Mouse (Mus musculus) frontal cortex, adult 2 months (tissue): ENCODE data around the gene Htr1d. TPM values are rescaled to one million over a fixed set of nuclear protein-coding genes. Genes with fewer than 3 reads are reported as not detected.

Experiments
- DNase-seq, 2 experiments: peaks; one replicate each; pipeline ENCODE4 v3.0.0; 2022; ENCODE audit warnings: low spot score in 1 of 2; ENCODE audit errors: extremely low spot score in 1 of 2
- polyA plus RNA-seq: library from polyadenylated mRNA; depleted of rRNA; stranded (reverse); fragments of >200 nt; gene quantifications from 2 replicates; pipeline ENCODE4 v1.2.3, GENCODE M21; 2012

Gene Htr1d
- polyA plus RNA-seq, 1 experiment: 3.4 TPM

DNA sequence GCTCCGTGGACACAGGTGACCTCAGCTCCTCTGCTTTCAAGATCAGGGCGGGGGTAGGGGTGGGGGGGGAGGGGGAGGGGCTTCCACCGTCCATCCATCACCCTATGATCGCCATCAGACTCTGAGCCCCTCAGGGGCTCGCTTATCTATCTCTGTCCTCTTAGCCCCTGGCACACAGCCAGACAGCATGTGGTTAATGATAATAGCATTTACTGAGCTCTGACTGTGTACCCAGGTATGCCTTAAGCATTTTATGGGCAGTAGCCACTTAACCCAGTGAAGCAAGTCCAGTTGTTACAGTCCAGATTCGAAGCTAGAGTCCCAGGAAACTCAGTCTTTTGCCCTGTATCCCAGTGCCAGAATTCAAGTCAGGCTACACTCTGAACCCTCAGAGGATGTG lies 28.2 kb downstream of the Htr1d start:
- no peak for DNase-seq

- no peak for DNase-seq
Observed at GRCm38 (mm10) chr4:136452286-136452685, 29.0 kb downstream of the Htr1d start.

- no peak for DNase-seq
Observed at GRCm38 (mm10) chr4:136452792-136453191, 29.5 kb downstream of the Htr1d start.

GRCm38 (mm10) chr4:136454850-136455260 lies 31.5 kb downstream of the Htr1d start:
- DNase-seq: peak; percentile 41 to 91

DNA sequence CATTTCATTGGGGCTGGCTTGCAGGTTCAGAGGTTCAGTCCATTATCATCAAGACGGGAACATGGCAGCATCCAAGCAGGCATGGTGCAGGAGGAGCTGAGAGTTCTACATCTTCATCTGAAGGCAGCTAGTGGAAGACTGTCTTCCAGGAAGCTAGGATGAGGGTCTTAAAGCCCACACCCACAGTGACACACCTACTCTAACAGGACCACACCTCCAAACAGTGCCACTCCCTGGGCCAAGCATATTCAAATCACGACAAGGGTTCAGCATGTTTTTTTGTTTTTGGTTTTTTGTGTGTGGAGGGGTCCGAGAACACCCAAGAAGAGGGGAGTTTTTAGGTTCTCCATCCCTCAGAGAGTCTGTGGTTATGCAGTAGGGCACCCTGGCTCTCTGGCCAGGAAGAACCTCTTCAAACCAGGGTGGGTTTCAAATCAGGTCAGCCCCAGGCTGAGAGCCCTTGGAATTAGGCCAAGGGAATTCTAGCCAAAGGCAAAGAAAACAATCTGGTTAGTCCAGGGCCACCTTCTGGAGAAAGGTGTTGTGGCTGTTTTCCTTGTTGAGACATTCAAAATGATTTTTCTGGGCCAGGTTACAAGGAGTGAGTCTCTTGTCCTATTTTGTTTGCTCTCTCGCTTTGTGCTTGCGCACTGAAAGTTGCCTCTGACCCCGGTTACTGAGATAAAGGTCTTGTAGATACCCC lies 33.3 kb downstream of the Htr1d start:
- DNase-seq: no peak

DNA sequence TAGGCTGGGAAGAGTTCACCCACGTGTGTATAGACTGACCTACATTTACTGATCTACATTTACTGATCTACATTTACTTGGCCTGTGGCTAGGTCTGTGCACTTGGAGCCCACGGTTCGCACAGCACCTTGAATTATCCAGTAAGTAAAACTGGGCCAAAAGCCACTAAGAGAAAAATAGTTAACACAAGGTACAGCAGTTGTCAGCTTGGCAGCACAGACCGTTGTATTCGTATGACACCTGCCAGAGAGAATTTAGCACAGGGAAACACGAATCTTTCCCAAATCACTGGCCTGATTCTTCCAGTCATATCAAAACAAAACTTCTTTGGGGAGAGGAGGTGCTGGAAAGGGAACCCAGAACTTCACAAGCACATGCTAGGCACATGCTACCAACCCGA lies 35.0 kb downstream of the Htr1d start:
- DNase-seq: no peak

DNA sequence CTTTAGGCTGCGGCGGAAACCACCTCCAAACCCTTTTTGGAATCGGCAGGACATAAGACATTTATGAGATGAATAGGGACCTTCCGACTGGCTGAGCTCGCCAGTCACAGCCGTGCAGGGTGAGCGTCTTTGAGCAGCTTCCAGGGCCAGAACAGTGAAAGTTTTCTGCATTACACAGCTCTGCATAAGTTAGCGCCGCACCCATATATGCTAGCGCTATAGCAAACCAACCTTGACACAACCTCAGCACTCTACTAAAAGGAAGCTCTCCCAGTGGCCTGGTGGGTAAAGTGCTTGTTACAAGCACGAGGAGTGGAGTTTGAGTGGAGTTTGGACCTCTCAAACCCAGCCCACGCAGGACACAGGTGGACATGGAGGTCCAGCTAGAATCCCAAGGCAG lies 35.9 kb downstream of the Htr1d start:
- DNase-seq: no peak

GRCm38 (mm10) chr4:136461206-136461605 lies 37.9 kb downstream of the Htr1d start:
- DNase-seq: no peak

- peak in 1 of 2 experiments; percentile 23 for DNase-seq
Observed at GRCm38 (mm10) chr4:136461761-136462085, 38.4 kb downstream of the Htr1d start.

GRCm38 (mm10) chr4:136462086-136462838 lies 38.9 kb downstream of the Htr1d start, which contains the start of gene 6030445D17Rik:
Gene 6030445D17Rik, plus strand, starts transcription at chr4:136462250.
- peak in 1 of 2 experiments; percentile 68 for DNase-seq

DNA sequence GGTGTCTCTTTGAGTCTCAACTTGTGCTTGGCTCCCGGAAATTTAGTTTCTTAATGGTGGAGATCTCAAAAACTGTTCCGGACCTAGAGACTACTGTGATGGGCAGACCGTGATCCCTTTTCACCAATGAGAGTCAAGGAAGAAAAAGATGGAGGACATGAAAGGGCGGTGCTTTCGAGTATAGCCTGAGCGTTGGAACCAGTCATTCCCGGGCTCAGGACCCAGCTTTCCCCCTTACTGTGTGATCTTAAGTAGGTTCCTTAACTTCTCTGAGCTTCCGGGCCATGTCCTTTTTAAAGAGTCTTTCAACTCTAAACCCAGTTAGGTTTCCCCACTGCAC lies 39.5 kb downstream of the Htr1d start:
- peak in 1 of 2 experiments; percentile 39 for DNase-seq

GRCm38 (mm10) chr4:136463436-136463835 lies 40.1 kb downstream of the Htr1d start:
- DNase-seq: no peak

DNA sequence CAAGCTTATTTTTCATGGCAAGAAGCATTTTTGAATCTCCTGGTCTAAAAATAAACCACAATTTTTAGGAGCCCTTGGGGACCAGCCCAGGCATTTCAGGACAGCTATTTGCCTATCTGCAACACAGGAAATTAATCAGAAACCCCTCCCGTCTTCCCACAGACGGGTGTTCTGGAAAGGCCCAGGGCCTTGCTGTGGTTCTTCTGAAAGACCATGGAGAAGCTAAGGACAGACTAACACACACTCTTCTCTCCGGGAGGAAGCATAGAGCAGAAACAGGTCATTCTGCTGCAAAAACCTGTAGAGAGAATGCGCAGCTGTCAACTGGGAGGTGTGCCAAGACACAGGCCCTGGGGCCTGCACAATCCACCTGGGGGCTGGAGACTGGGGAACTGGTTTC lies 42.9 kb downstream of the Htr1d start:
- no peak for DNase-seq

GRCm38 (mm10) chr4:136468553-136469327 lies 45.4 kb downstream of the Htr1d start:
- peak; percentile 51 to 76 for DNase-seq

GRCm38 (mm10) chr4:136469371-136469903 lies 46.1 kb downstream of the Htr1d start, which contains the start of gene Luzp1:
Gene Luzp1, plus strand, starts transcription at chr4:136469761.
- DNase-seq: peak; percentile 86 to 96

GRCm38 (mm10) chr4:136469941-136470346 lies 46.6 kb downstream of the Htr1d start:
- peak in 1 of 2 experiments; percentile 52 for DNase-seq

GRCm38 (mm10) chr4:136470347-136471071 lies 47.2 kb downstream of the Htr1d start:
- peak in 1 of 2 experiments; percentile 54 for DNase-seq

- DNase-seq: no peak
Observed at GRCm38 (mm10) chr4:136476692-136477091, 53.4 kb downstream of the Htr1d start.

DNA sequence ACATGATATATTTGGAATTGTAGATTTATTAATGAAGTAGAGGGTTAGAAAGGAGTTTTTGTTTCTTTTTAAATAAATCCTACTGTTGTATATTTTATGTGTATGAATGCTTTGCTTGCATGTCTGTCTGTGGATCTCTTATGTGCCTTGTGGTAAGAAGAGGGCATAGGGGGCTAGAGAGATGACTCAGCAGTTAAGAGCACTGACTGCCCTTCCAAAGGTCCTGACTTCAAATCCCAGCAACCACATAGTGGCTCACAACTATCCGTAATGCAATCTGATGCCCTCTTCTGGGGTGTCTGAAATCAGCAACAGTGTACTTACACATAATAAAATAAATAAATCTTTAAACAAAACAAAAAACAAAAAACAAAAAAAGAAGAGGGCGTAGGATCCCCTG lies 63.2 kb downstream of the Htr1d start:
- DNase-seq: no peak
